Mouse (Mus musculus) stomach, postnatal 0 days (tissue): ENCODE data around the gene Hmx1. TPM values are rescaled to one million over a fixed set of nuclear protein-coding genes. Genes with fewer than 3 reads are reported as not detected.

Experiments
- ATAC-seq: fragments of 200-750 bp; cut with Nextera tagmentation; 2 replicates; pipeline ENCODE4 v1.8.0; 2017; ENCODE audit not compliant: low FRiP score, low TSS enrichment
- DNase-seq: peaks from one replicate; pipeline ENCODE4 v3.0.0-alpha.2; 2016; ENCODE audit warnings: low spot score
- H3K27ac ChIP-seq: fragments of 300-500 bp; sonication (generic); replicated peaks from 2 replicates; pipeline ENCODE4 v1.5.1; 2014; ENCODE audit warnings: mild to moderate bottlenecking, control low read depth
- H3K27me3 ChIP-seq: fragments of 300-500 bp; sonication (generic); 2 replicates; pipeline ENCODE4 v1.6.1; 2014; ENCODE audit warnings: low read length; ENCODE audit not compliant: control insufficient read depth, insufficient read depth
- H3K36me3 ChIP-seq: fragments of 300-500 bp; sonication (generic); 2 replicates; pipeline ENCODE4 v1.6.1; 2014; ENCODE audit warnings: low read length, mixed read lengths; ENCODE audit not compliant: control insufficient read depth, insufficient read depth
- H3K4me1 ChIP-seq: fragments of 300-500 bp; sonication (generic); replicated peaks from 2 replicates; pipeline ENCODE4 v1.6.1; 2014; ENCODE audit warnings: antibody characterized with exemption; ENCODE audit not compliant: control insufficient read depth, insufficient read depth
- H3K4me2 ChIP-seq: fragments of 300-500 bp; sonication (generic); replicated peaks from 2 replicates; pipeline ENCODE4 v1.6.1; 2014; ENCODE audit warnings: low read depth, mild to moderate bottlenecking, control low read depth, moderate library complexity
- H3K4me3 ChIP-seq: fragments of 300-500 bp; sonication (generic); 2 replicates; pipeline ENCODE4 v1.5.1; 2014; ENCODE audit warnings: low read depth, low read length, control low read depth
- H3K9ac ChIP-seq: fragments of 300-500 bp; sonication (generic); 2 replicates; pipeline ENCODE4 v1.6.1; 2014; ENCODE audit warnings: mild to moderate bottlenecking, low read length, control low read depth, mixed read lengths
- H3K9me3 ChIP-seq: fragments of 300-500 bp; sonication (generic); 2 replicates; pipeline ENCODE4 v1.6.1; 2016; ENCODE audit warnings: low read length; ENCODE audit not compliant: control insufficient read depth
- CTCF ChIP-seq: IDR thresholded peaks from 2 replicates; pipeline ENCODE4 v1.5.1; 2016; ENCODE audit warnings: antibody characterized with exemption, low read depth, mild to moderate bottlenecking, moderate library complexity
- EP300 ChIP-seq: optimal IDR thresholded peaks from 2 replicates; pipeline ENCODE3; 2016; ENCODE audit warnings: antibody characterized with exemption
- WGBS: fragments of 180-500 bp; shearing (Covaris S2); extraction: QIAGEN DNeasy Blood & Tissue Kit; methylation state at CpG from one replicate; pipeline ENCODE4 v1.1.7; 2014; 5-methylcytosine and 5-hydroxymethylcytosine counted together
- polyA plus RNA-seq: library from polyadenylated mRNA; unstranded; fragments of >200 nt; fragmentation: Nextera tagmentation; extraction: Ambion mirVana; gene quantifications from 2 replicates; pipeline ENCODE4 v1.2.1, GENCODE M21; 2015

Gene Hmx1
- polyA plus RNA-seq, 1 experiment from 2014 or later = not detected

GRCm38 (mm10) chr5:35407411-35407930 lies 18.6 kb downstream of the Hmx1 start:
- no peaks in the 10 kb centered on the region for H3K9me3 ChIP-seq
- H3K4me3 ChIP-seq = no peak overlapping the region
- H3K9ac ChIP-seq = no peak overlapping the region
- ATAC-seq = no peak
- no peak overlapping the region for H3K4me2 ChIP-seq
- no peak for DNase-seq
- WGBS = 67% methylated on average over 9 of the region's 9 CpGs
- TF ChIP-seq EP300 (no peak), CTCF (no peak)
- no peaks in the 10 kb centered on the region for H3K4me1 ChIP-seq
- H3K36me3 ChIP-seq = no peaks in the 10 kb centered on the region
- H3K27me3 ChIP-seq = peaks cover 3% of the 10 kb centered on the region; the same call in 1 of the 2 replicates
- H3K27ac ChIP-seq = no peak overlapping the region

GRCm38 (mm10) chr5:35411028-35411427 lies 22.1 kb downstream of the Hmx1 start:
- H3K4me1 ChIP-seq = no peaks in the 10 kb centered on the region
- DNase-seq (no peak), ATAC-seq (no peak)
- WGBS = 62% methylated on average over 10 of the region's 10 CpGs
- no peaks in the 10 kb centered on the region for H3K36me3 ChIP-seq
- H3K4me2 ChIP-seq = no peak overlapping the region
- H3K27ac ChIP-seq = no peak overlapping the region
- no peak for TF ChIP-seq EP300
- TF ChIP-seq CTCF = no peak
- no peak overlapping the region for H3K4me3 ChIP-seq
- H3K9ac ChIP-seq = no peak overlapping the region
- H3K9me3 ChIP-seq = no peaks in the 10 kb centered on the region
- no peaks in the 10 kb centered on the region for H3K27me3 ChIP-seq

- no peaks in the 10 kb centered on the region for H3K4me1 ChIP-seq
- TF ChIP-seq CTCF = no peak
- TF ChIP-seq EP300 = no peak
- H3K27me3 ChIP-seq = no peaks in the 10 kb centered on the region
- no peak overlapping the region for H3K9ac ChIP-seq
- H3K4me2 ChIP-seq = no peak overlapping the region
- DNase-seq (no peak), ATAC-seq (no peak)
- H3K4me3 ChIP-seq = no peak overlapping the region
- no peaks in the 10 kb centered on the region for H3K36me3 ChIP-seq
- no peak overlapping the region for H3K27ac ChIP-seq
- 9% methylated on average over 12 of the region's 12 CpGs for WGBS
- no peaks in the 10 kb centered on the region for H3K9me3 ChIP-seq
Observed at GRCm38 (mm10) chr5:35412833-35413232, 23.9 kb downstream of the Hmx1 start.

- Histone ChIP-seq H3K4me3 (no peak overlapping the region), H3K27ac (no peak overlapping the region), H3K4me1 (no peaks in the 10 kb centered on the region), H3K27me3 (no peaks in the 10 kb centered on the region), H3K36me3 (no peaks in the 10 kb centered on the region), H3K9me3 (no peaks in the 10 kb centered on the region), H3K4me2 (no peak overlapping the region), H3K9ac (no peak overlapping the region)
- DNase-seq (no peak), ATAC-seq (no peak)
- WGBS = 45% methylated on average over 7 of the region's 7 CpGs
- TF ChIP-seq EP300 (no peak), CTCF (no peak)
Observed at GRCm38 (mm10) chr5:35417707-35418106, 28.8 kb downstream of the Hmx1 start.

GRCm38 (mm10) chr5:35421622-35422021 lies 32.7 kb downstream of the Hmx1 start:
- no peaks in the 10 kb centered on the region for H3K27me3 ChIP-seq
- WGBS = 66% methylated on average over 4 of the region's 4 CpGs
- no peaks in the 10 kb centered on the region for H3K4me1 ChIP-seq
- no peak for DNase-seq
- no peaks in the 10 kb centered on the region for H3K36me3 ChIP-seq
- H3K27ac ChIP-seq = no peak overlapping the region
- H3K9ac ChIP-seq = no peak overlapping the region
- H3K4me3 ChIP-seq = no peak overlapping the region
- H3K9me3 ChIP-seq = no peaks in the 10 kb centered on the region
- ATAC-seq = no peak
- TF ChIP-seq EP300 (no peak), CTCF (no peak)
- no peak overlapping the region for H3K4me2 ChIP-seq

GRCm38 (mm10) chr5:35425218-35425617 lies 36.3 kb downstream of the Hmx1 start:
- no peak for ATAC-seq
- H3K9me3 ChIP-seq = no peaks in the 10 kb centered on the region

More at GRCm38 (mm10) chr5:35425218-35425617, 36.3 kb downstream of the Hmx1 start:
- Histone ChIP-seq H3K27ac (no peak overlapping the region), H3K36me3 (no peaks in the 10 kb centered on the region), H3K4me1 (no peaks in the 10 kb centered on the region), H3K27me3 (no peaks in the 10 kb centered on the region), H3K9ac (no peak overlapping the region), H3K4me2 (no peak overlapping the region), H3K4me3 (no peak overlapping the region)
- 24% methylated on average over 11 of the region's 11 CpGs for WGBS
- TF ChIP-seq EP300 (no peak), CTCF (no peak)
- no peak for DNase-seq
